Mouse (Mus musculus): ENCODE data around the gene Gk2.

Gene Gk2

GRCm38 (mm10) chr5:97456816-97457215, at the start of gene Gk2:
Gene Gk2, minus strand, starts transcription at chr5:97457021.
- DNase-seq (ENCODE audit: low spot score): no peak

GRCm38 (mm10) chr5:97498041-97498440, 41.2 kb upstream of the Gk2 start:
- DNase-seq (ENCODE audit: low spot score): no peak

- no peak for DNase-seq (ENCODE audit: low spot score)
Measured at GRCm38 (mm10) chr5:97495488-97496092, 38.8 kb upstream of the Gk2 start.

- DNase-seq (ENCODE audit: low spot score): no peak
Measured at GRCm38 (mm10) chr5:97493421-97493820, 36.6 kb upstream of the Gk2 start.

- no peak for DNase-seq (ENCODE audit: low spot score)
Measured at GRCm38 (mm10) chr5:97486141-97486540, 29.3 kb upstream of the Gk2 start.

- DNase-seq (ENCODE audit: low spot score): no peak
Measured at GRCm38 (mm10) chr5:97479991-97480390, 23.2 kb upstream of the Gk2 start.

GRCm38 (mm10) chr5:97467246-97467645, 10.4 kb upstream of the Gk2 start:
- no peak for DNase-seq (ENCODE audit: low spot score)

- DNase-seq (ENCODE audit: low spot score): no peak
Measured at GRCm38 (mm10) chr5:97466430-97467158, 9.8 kb upstream of the Gk2 start.

- no peak for DNase-seq (ENCODE audit: low spot score)
Measured at GRCm38 (mm10) chr5:97465956-97466355, 9.1 kb upstream of the Gk2 start.

GRCm38 (mm10) chr5:97462856-97463255, 6.0 kb upstream of the Gk2 start:
- DNase-seq (ENCODE audit: low spot score): no peak

- no peak for DNase-seq (ENCODE audit: low spot score)
Measured at GRCm38 (mm10) chr5:97451451-97451850, 5.4 kb downstream of the Gk2 start.

GRCm38 (mm10) chr5:97444191-97444590, 12.6 kb downstream of the Gk2 start:
- no peak for DNase-seq (ENCODE audit: low spot score)

GRCm38 (mm10) chr5:97432512-97432911, 24.3 kb downstream of the Gk2 start:
- no peak for DNase-seq (ENCODE audit: low spot score)

- no peak for DNase-seq (ENCODE audit: low spot score)
Measured at GRCm38 (mm10) chr5:97429976-97430375, 26.8 kb downstream of the Gk2 start.

- no peak for DNase-seq (ENCODE audit: low spot score)
Measured at GRCm38 (mm10) chr5:97421669-97422068, 35.2 kb downstream of the Gk2 start.

- no peak for DNase-seq (ENCODE audit: low spot score)
Measured at GRCm38 (mm10) chr5:97417185-97417584, 39.6 kb downstream of the Gk2 start.

- DNase-seq (ENCODE audit: low spot score): no peak
Measured at GRCm38 (mm10) chr5:97415837-97416236, 41.0 kb downstream of the Gk2 start.

GRCm38 (mm10) chr5:97413716-97414115, 43.1 kb downstream of the Gk2 start:
- no peak for DNase-seq (ENCODE audit: low spot score)

- DNase-seq (ENCODE audit: low spot score): no peak
Measured at GRCm38 (mm10) chr5:97410190-97410589, 46.6 kb downstream of the Gk2 start.

GRCm38 (mm10) chr5:97409234-97409704, 47.6 kb downstream of the Gk2 start:
- no peak for DNase-seq (ENCODE audit: low spot score)

All from urinary bladder, postnatal 14 days (tissue).